Mouse (Mus musculus) stomach, embryonic 16.5 days (tissue): ENCODE data around the gene Tmem109. TPM values are rescaled to one million over a fixed set of nuclear protein-coding genes. Genes with fewer than 3 reads are reported as not detected.

Source experiments
- ATAC-seq: fragments of 200-750 bp; cut with Nextera tagmentation; 2 replicates; pipeline ENCODE4 v1.8.0; 2017; ENCODE audit warnings: moderate number of reproducible peaks, moderate TSS enrichment; ENCODE audit not compliant: insufficient read depth, low FRiP score
- H3K27ac ChIP-seq: fragments of 300-500 bp; sonication (generic); 2 replicates; pipeline ENCODE4 v1.5.1; 2014; ENCODE audit warnings: low read length
- H3K27me3 ChIP-seq: fragments of 300-500 bp; sonication (generic); 2 replicates; pipeline ENCODE4 v1.6.1; 2014; ENCODE audit warnings: low read length, control low read depth, mixed read lengths; ENCODE audit not compliant: control insufficient read depth, insufficient read depth
- H3K36me3 ChIP-seq: fragments of 300-500 bp; sonication (generic); 2 replicates; pipeline ENCODE4 v1.6.1; 2014; ENCODE audit warnings: low read length; ENCODE audit not compliant: control insufficient read depth, insufficient read depth
- H3K4me1 ChIP-seq: fragments of 300-500 bp; sonication (generic); 2 replicates; pipeline ENCODE4 v1.6.1; 2014; ENCODE audit warnings: low read length, control low read depth, mixed read lengths; ENCODE audit not compliant: control insufficient read depth, insufficient read depth
- H3K4me2 ChIP-seq: fragments of 300-500 bp; sonication (generic); 2 replicates; pipeline ENCODE4 v1.6.1; 2014; ENCODE audit warnings: low read depth, low read length, mixed read lengths
- H3K4me3 ChIP-seq: fragments of 300-500 bp; sonication (generic); replicated peaks from 2 replicates; pipeline ENCODE4 v1.5.1; 2014; ENCODE audit warnings: mild to moderate bottlenecking, low read length
- H3K9ac ChIP-seq: fragments of 300-500 bp; sonication (generic); 2 replicates; pipeline ENCODE4 v1.6.1; 2014; ENCODE audit warnings: low read length
- H3K9me3 ChIP-seq: fragments of 300-500 bp; sonication (generic); replicated peaks from 2 replicates; pipeline ENCODE4 v1.6.1; 2016; ENCODE audit warnings: low read length, control low read depth; ENCODE audit not compliant: control insufficient read depth
- WGBS: fragments of 180-500 bp; shearing (Covaris S2); extraction: QIAGEN DNeasy Blood & Tissue Kit; methylation state at CpG from one replicate; pipeline ENCODE4 v1.1.7; 2014; 5-methylcytosine and 5-hydroxymethylcytosine counted together
- polyA plus RNA-seq: library from polyadenylated mRNA; unstranded; fragments of >200 nt; fragmentation: Nextera tagmentation; extraction: Ambion mirVana; gene quantifications from 2 replicates; pipeline ENCODE4 v1.2.1, GENCODE M21; 2015

The Tmem109 gene
- polyA plus RNA-seq, 1 experiment from 2014 or later: 147 TPM

GRCm38 (mm10) chr19:10897491-10897890 is 15.7 kb upstream of the Tmem109 start:
- no peak for ATAC-seq
- H3K27me3 ChIP-seq: no peaks in the 10 kb centered on the region
- 82% methylated on average over 8 of the region's 8 CpGs for WGBS
- no peak overlapping the region for H3K9ac ChIP-seq
- no peaks in the 10 kb centered on the region for H3K9me3 ChIP-seq
- no peak overlapping the region for H3K4me3 ChIP-seq
- H3K4me1 ChIP-seq: peaks cover 17% of the 10 kb centered on the region
- H3K4me2 ChIP-seq: no peak overlapping the region
- H3K36me3 ChIP-seq: peaks cover 19% of the 10 kb centered on the region
- no peak overlapping the region for H3K27ac ChIP-seq

GRCm38 (mm10) chr19:10896849-10897248 is 15.0 kb upstream of the Tmem109 start:
- Histone ChIP-seq H3K4me2 (peak overlapping the region; percentile 89), H3K4me1 (peaks cover 17% of the 10 kb centered on the region), H3K9me3 (no peaks in the 10 kb centered on the region), H3K4me3 (peak overlapping the region; percentile 93), H3K36me3 (peaks cover 12% of the 10 kb centered on the region), H3K27ac (0 out of 2 replicates have a peak overlapping the region, but pooled peaks have one; percentile 8), H3K27me3 (no peaks in the 10 kb centered on the region), H3K9ac (peak overlapping the region; percentile 92)
- WGBS: 65% methylated on average over 7 of the region's 7 CpGs
- ATAC-seq: no peak

GRCm38 (mm10) chr19:10895708-10896107 is 13.9 kb upstream of the Tmem109 start:
- peaks cover 17% of the 10 kb centered on the region for H3K4me1 ChIP-seq
- ATAC-seq: peak; percentile 14; the same call in 1 of the 2 replicates
- peaks cover 7% of the 10 kb centered on the region; the same call in 1 of the 2 replicates for H3K36me3 ChIP-seq
- peak overlapping the region; percentile 93 for H3K4me3 ChIP-seq
- no peaks in the 10 kb centered on the region for H3K9me3 ChIP-seq
- H3K4me2 ChIP-seq: peak overlapping the region; percentile 89
- WGBS: under 1% methylated on average over 16 of the region's 16 CpGs
- H3K27ac ChIP-seq: peak overlapping the region; percentile 94
- H3K27me3 ChIP-seq: no peaks in the 10 kb centered on the region
- peak overlapping the region; percentile 92 for H3K9ac ChIP-seq

GRCm38 (mm10) chr19:10895016-10895528 is 13.3 kb upstream of the Tmem109 start, which contains the start of gene Prpf19:
Gene Prpf19 (plus strand): TSS chr19:10895231.
- peak; percentile 95 for ATAC-seq
- Histone ChIP-seq H3K4me3 (peak within 1 kb of the TSS; percentile 93), H3K9ac (peak within 1 kb of the TSS; percentile 92), H3K4me1 (peaks cover 17% of the 10 kb centered on the region), H3K27me3 (no peaks in the 10 kb centered on the region), H3K9me3 (no peaks in the 10 kb centered on the region), H3K4me2 (peak within 1 kb of the TSS; percentile 89), H3K36me3 (peaks cover under 1% of the 10 kb centered on the region; the same call in 1 of the 2 replicates), H3K27ac (peak within 1 kb of the TSS; percentile 94)
- WGBS: under 1% methylated on average over 43 of the region's 43 CpGs

GRCm38 (mm10) chr19:10892201-10892600 is 10.4 kb upstream of the Tmem109 start:
- Histone ChIP-seq H3K4me1 (peaks cover 14% of the 10 kb centered on the region), H3K27me3 (no peaks in the 10 kb centered on the region)

GRCm38 (mm10) chr19:10880975-10881425 is 801 bp downstream of the Tmem109 start:
- Histone ChIP-seq H3K27ac (peak overlapping the region; percentile 96), H3K36me3 (no peaks in the 10 kb centered on the region), H3K4me3 (peak overlapping the region; percentile 68), H3K4me1 (peaks cover 28% of the 10 kb centered on the region), H3K9ac (peak overlapping the region; percentile 86), H3K4me2 (peak overlapping the region; percentile 93), H3K27me3 (no peaks in the 10 kb centered on the region), H3K9me3 (peaks cover 11% of the 10 kb centered on the region)
- under 1% methylated on average over 13 of the region's 14 CpGs for WGBS
- peak; percentile 43 for ATAC-seq

More at GRCm38 (mm10) chr19:10892201-10892600, 10.4 kb upstream of the Tmem109 start:
- 77% methylated on average over 3 of the region's 3 CpGs for WGBS
- Histone ChIP-seq H3K4me2 (no peak overlapping the region), H3K27ac (no peak overlapping the region), H3K9me3 (no peaks in the 10 kb centered on the region), H3K9ac (no peak overlapping the region), H3K36me3 (no peaks in the 10 kb centered on the region), H3K4me3 (no peak overlapping the region)
- ATAC-seq: no peak

- peak overlapping the region; percentile 68 for H3K4me3 ChIP-seq
- no peaks in the 10 kb centered on the region for H3K36me3 ChIP-seq
- ATAC-seq: peak; percentile 78
- H3K9ac ChIP-seq: peak overlapping the region; percentile 86
- WGBS: 31% methylated on average over 7 of the region's 7 CpGs
- H3K9me3 ChIP-seq: peaks cover 8% of the 10 kb centered on the region
- H3K4me2 ChIP-seq: peak overlapping the region; percentile 93
- H3K4me1 ChIP-seq: peaks cover 28% of the 10 kb centered on the region
- H3K27me3 ChIP-seq: no peaks in the 10 kb centered on the region
- H3K27ac ChIP-seq: peak overlapping the region; percentile 96
Observed at GRCm38 (mm10) chr19:10880085-10880974, 1.5 kb downstream of the Tmem109 start.

- H3K27ac ChIP-seq: no peak overlapping the region
- no peak overlapping the region for H3K4me3 ChIP-seq
- H3K9ac ChIP-seq: no peak overlapping the region
- no peaks in the 10 kb centered on the region for H3K27me3 ChIP-seq
- no peaks in the 10 kb centered on the region; the same call in 1 of the 2 replicates for H3K9me3 ChIP-seq
- no peak for ATAC-seq
- peaks cover 8% of the 10 kb centered on the region for H3K36me3 ChIP-seq
- H3K4me1 ChIP-seq: peaks cover 28% of the 10 kb centered on the region
- 79% methylated on average over 7 of the region's 7 CpGs for WGBS
- H3K4me2 ChIP-seq: no peak overlapping the region
Observed at GRCm38 (mm10) chr19:10878201-10878837, 3.5 kb downstream of the Tmem109 start.
